Mouse (Mus musculus) inflammation-experienced regulatory T-cells, adult 6 months (primary cell): ENCODE data around the gene Apoh. TPM values are rescaled to one million over a fixed set of nuclear protein-coding genes. Genes with fewer than 3 reads are reported as not detected.

Experiments used
- polyA plus RNA-seq, 3 experiments: library from polyadenylated mRNA; unstranded; fragments of 100-300 nt; shearing (Covaris generic); gene quantifications; one replicate each; pipeline ENCODE4 v1.2.1; 2017

Apoh gene
- polyA plus RNA-seq, 3 experiments from 2014 or later: not detected

Other genes with a start within 250 kb of the Apoh start
- gene Prkca, start 574 bp downstream of the Apoh start, polyA plus RNA-seq: 10 to 100 TPM; 16.4 to 20.1 (median 16.8) TPM
- 1 to 10 TPM in 2 of 3 experiments, under 1 TPM in 1; 0.62 to 1.8 (median 1.0) TPM for gene Cep112, start 81.8 kb downstream of the Apoh start, polyA plus RNA-seq